Mouse (Mus musculus): ENCODE results near the gene Tmem245. TPM values are rescaled to one million over a fixed set of nuclear protein-coding genes. Genes with fewer than 3 reads are reported as not detected.

The Tmem245 gene
- polyA plus RNA-seq, 3 experiments from 2014 or later, result 4.4 to 8.2 (median 5.9) TPM

DNA sequence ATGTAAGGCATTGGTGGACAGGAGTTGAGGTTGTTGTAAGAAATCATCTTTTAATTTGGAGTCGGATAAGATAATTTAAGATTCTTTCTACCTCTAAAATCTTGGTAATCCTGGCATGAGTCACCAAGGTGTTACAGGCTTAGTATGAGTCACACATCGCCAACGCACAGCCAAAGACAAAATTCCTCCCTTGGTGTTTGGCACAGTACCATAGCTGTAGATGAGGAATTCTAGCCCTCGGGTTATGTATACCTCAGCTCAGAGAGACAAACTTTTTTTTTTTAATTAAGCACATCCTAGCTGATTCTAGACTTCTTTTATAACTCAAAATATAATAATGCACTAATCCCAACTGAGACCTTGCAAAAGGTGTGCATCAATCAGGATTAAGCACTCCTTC lies 83.2 kb downstream of the Tmem245 start:
- no peak for ATAC-seq

DNA sequence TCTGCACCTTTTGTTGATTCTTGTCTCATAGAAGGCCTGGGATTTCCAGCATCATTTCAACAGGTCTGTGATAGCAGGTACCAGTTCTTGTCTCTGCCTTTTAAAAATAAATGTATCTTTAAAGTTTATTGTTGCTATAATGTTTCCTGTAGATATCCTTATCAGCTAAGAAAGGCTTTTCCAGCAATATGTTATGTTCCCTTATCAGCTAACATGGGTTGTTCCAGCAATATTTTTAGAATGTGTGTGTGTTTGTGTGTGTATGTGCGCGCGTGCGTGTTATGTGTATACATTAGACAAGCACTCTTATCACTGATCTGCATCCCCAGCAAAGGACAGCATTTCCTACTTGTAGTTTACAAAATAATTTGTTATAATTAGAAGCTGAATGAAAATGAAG lies 85.7 kb downstream of the Tmem245 start:
- ATAC-seq, result no peak

DNA sequence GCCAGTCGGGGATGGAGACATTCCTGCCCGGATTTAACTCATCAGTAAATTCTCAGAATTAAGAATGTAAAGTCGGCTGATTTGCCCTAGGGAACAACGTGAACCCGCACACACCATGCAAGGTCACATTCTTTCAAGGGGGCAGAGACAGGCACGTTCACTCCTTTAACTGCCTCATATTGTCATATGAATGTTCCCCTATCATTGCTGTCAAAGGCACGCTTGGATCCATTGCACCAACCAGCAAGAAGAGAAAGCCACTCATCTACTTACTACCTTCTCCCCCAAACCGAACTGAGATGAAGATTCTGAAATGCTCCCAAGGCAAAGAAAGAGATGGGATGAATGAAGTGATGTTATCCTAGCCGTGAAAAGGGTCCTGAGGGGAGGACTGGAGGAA lies 88.5 kb downstream of the Tmem245 start:
- ATAC-seq, result no peak

DNA sequence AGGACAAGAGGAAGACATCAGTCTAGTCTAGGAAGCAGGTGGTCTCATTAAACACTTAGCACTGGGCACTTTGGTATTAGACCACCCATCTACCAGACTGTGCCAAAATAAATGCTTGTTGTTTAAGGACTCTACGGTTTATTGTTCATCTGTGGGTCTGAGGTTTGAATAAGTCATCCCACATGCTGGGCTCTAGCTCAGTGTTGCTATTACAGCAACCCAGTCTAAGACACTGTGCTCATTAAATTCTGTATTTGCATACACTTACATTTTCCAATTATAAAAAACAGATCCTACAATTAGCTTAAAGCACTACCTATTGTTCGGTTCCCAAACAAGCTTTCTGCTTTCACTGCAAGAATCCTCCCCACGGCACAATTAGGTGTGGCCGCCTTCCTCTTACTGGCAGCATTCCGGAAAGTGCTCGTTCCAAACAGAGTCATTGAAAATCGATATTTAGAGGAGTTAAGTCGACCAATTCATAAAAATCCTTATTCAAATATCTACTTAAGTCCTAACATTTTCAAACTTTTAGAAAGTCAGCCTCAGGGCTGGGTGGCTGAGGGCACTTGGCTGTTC lies 90.8 kb downstream of the Tmem245 start:
- ATAC-seq, result no peak

DNA sequence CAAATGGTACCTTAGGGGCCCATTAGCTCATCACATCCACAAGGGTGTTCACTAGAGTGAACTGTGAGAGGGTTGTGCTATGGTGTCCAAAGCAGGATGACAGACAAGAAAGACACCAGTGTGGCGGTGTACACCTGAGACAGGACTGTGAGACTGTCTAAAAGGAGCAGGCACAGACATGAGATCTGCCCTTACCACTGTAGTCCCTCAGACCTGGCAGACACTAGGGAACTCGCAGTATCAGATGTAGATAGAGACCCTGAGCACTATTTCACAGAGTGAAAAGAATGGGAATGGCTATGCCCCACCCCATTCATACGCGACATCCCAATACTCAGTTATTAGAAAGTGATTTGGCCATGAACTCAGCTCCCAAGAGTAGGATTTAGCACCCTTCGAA lies 91.3 kb downstream of the Tmem245 start:
- no peak for ATAC-seq

DNA sequence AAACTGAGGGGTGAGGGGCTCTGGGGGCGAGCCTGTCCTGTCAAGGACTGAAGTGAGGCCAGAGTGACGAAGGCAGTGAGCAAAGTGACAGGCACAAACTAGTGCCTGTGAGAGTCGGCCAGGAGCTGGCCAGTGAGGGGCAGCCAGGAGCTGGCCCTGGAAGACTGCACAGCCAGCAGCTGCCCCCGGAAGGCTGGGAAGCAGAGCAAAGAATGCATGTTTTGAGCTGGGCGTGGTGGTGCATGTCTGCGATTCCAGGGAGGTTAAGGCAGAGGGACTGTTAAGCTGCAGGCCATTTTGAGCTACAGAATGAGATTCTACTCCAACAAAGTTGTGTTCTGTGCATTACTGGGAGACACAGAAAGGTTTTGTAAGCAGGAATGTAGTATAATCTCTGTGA lies 96.5 kb downstream of the Tmem245 start:
- ATAC-seq, result no peak

DNA sequence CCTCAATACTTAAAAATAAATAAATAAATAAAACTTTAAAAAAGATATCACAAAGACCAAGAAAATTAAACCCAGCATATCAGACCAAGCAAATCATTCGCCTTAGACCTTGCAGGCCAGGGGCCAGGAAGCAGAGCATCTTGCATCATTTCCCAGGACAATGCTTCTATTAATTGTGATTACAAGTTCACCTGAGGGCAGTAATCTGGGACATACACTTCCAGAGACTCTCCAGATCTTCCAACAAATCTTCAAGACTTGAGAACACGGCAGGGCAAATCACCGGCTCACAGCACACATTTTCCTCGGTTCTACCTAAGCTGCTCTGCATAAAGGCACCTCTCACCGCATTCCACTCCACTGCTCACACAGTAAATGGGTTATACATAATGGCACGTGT lies 99.2 kb downstream of the Tmem245 start:
- ATAC-seq, result no peak

DNA sequence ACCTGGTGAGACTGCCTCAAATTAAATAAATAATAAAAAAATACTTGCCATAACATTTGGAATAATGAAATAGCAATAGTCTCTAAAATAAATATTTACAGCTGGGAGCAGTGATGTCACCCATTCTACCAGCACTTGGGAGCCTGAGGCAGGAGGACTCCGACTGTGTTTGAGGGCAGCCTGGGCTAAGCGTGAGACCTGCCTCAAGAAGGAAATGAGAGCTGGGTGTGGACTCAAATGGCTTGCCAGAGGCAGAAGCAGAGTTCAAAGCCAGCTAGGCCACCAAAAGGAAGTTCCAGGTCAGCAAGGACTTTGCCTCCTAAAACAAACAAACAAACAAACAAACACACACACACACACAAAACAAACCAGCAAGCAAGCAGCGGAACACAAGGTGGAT lies 99.8 kb downstream of the Tmem245 start:
- ATAC-seq, result no peak

DNA sequence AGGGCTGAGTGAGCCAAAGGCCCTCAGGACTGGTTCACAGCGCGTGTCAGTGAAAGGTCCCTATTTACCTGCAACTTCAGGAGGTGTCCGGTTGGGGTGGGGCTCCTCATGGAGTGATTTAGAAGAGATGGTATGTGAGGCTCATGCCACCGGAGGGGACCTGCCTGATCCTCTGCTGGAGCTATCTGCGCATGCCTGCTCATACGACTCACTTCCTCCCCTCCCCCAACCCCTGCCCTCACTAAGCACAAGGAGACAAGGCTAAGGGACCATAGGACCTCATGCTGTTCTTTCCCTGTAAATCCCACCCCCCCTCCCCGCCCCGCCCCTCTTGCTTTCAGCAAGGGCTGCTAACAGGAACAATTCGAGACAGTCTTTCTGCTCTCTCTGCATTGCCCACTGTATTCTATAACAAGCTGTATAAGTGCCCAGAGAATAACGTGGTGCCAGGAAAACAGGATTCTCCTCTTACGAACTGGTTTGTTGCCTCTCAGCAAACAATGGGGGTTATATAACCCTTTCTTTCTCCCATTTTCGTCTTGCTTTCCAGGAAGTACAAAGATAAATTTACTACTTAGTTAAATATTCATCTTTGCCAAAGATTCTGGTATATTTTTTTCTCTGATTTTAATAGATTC lies 101.2 kb downstream of the Tmem245 start:
- no peak for ATAC-seq

DNA sequence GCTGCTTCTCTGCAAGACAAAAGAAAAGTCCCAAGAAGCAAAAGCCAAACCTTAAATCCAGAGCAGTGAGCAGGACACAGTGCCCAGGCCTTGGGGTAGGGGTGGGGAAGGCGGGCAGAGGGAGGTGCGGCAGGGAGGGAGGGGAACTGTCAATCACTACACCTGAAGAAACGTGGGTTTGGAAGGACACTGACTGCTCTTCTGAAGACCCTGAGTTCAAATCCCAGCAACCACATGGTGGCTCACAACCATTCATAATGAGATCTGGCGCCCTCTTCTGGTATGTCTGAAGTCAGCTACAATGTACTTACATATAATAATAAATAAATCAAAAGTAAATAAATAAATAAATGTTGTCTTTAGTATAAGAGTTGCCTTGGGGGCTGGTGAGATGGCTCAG lies 102.3 kb downstream of the Tmem245 start:
- no peak for ATAC-seq

DNA sequence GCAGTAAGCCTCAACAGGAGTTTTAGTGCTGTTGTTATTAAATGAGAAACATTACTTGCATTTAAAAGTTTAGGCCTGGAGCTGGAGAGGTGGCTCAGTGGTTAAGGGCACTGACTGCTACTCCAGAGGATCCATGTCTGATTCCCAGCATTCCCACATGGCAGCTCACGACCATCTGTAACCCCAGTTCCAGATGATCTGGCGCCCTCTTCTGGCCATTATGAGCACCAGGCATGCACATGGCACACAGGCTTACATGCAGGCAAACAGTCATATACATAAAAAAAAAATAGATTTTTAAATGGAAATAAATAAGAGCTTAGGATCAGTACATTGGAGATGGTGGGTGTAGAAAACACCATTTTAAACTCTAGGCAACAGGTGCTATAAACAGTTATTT lies 103.3 kb downstream of the Tmem245 start:
- ATAC-seq, result no peak

DNA sequence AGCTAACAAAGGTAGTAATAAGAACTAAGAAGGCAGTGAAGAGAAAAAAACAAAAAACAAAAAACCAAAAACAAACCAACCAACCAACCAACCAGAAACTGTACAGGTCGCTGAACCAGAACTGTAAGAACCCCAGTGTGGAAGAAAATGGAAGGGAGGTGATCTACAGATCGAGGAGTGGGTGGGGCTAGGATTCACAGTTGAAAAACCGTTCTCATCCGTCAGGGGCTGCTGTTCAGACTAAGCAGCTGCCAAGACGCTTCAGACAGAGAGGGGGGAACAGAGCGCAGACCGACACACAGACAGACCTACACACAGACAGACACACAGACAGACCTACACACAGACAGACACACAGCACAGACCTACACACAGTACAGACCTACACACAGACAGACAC lies 104.7 kb downstream of the Tmem245 start:
- no peak for ATAC-seq

DNA sequence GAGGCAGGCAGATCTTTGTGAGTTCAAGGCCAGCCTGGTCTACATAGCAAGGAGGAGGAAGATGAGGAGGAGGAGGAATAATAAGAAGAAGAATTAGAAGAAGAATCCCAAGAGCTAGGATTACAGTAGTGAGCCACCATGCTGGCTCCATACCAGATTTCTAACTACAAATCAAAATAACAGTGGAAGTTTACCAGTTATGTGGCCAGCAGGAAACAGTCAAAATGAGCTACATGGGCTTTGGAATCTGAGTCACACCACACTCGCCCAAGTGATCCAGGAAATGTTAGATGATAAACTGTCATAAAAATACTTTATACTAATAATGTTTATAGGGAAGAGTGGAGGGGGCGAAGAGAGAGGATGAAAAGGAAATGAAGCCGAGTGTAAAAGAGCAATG lies 106.9 kb downstream of the Tmem245 start:
- ATAC-seq, result no peak

DNA sequence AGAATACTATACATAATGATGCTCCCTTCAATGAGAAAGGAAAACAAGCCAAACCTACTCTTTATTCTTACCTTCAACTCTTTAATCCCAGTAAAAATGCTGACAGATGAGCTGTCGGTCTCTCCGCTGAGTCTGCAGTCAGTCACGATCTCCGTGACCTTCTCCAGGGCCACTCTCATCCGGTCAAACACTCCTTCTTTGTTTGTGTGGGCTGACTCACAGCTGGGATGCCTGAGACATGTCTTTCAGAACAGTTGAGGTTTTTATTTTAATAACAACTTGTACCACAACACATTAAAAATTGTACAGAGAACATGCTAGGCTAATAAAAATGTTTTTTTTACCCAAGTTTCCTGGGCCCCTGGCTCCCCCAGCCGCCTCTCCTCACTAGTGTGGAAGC lies 109.6 kb downstream of the Tmem245 start:
- ATAC-seq, result no peak

DNA sequence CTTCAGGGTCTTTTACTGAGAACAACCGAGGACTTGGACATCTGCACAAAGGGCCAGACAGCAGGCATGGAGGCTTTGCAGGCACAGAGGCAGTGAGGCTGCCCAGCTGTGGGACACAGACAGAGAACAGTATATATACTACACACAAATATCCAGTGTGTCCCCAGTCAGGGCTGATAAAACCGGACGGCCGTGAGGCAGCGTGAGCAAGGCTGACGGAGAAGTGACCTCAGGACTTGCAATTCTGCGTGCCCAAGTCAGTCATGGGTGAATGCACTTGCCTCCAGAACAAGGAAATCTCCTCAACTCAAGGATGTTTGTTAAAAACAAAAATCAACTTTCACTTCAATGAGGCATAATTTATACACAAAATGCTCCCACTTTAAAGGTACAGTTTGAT lies 115.2 kb downstream of the Tmem245 start:
- no peak for ATAC-seq

DNA sequence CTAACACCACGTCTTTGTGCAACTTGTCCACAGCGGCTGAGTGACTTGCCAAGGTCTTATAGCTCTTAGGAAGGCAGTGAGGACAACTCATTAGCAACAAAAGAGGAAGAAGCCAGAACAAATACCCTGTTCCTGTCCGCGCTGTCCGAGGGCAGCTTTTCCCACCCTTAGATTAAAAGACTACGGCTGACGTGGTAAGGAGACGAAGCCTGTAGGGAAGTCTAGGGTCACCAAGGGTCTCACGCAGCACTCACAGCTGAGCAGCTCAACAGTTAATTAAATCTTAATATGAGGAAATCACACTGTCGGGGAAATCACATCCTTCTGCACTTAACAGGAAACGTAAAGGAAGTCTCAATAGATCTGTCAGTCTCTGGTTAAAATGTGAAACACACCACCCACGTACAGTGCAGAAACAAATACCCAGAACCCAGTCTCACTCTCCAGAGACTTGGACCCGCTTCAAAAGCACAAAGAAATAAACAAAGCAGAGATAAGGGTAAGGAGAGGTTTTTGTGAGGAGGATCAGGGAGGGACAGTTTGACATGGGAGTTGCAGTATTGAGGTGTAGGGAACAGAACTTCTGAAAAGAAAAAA lies 116.1 kb downstream of the Tmem245 start:
- ATAC-seq, result peak; percentile 70

DNA sequence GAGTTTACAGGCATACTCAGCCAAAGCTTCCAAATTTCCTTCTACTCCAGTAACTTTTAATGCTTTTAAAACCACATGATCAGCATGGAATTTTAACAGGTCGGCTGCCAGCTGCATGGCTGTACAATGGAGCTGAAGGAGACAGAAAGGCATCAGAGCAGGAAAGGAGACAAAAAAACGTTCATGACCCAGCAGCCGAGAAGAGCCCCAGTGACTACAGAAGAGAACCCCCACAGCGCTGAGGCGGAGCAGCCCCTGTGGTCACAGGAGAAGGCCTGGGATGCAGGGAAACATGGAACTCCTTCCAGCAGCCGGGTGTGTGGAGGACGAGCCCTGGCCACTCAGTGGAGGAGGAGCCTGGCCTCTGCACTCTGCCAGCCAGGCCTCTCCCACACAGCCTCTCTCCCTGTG lies 117.7 kb downstream of the Tmem245 start:
- ATAC-seq, result no peak

DNA sequence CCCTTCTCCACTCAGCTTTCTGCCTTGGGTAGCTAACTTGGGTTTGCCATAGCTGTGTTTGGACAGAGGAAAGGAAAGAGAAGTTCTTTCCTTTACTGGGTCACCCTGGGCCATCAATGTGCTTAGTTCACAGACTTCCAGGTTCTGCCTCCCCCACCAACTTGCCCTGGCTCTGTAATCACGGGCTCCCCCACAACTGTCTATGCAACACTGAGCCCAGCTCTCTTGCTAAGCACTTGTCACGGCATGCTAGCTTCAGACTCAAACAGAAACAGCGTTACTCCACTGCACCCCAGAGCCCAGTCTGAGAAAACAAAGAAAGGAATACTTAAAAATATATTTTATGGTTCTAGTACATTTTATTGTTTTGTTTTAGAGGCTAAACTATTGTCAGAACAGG lies 118.3 kb downstream of the Tmem245 start:
- no peak for ATAC-seq

DNA sequence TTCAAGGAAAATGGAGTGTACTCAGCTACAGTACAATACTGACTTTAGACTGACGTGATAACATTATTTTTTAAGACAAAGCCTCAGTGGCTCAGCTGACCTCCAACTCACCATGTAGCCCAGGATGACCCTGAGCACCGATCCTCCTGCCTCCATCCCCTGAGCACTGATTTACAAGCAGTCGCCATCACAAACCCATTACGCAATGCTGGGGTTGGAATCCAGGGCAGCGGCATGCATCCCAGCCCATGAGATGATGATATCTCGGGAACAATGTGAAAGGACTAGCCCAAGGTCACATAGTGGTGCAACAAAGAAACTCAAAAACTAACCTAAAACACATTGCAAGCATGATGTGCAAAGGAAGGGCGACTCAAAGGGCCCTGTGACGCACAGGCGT lies 123.0 kb downstream of the Tmem245 start:
- no peak for ATAC-seq

DNA sequence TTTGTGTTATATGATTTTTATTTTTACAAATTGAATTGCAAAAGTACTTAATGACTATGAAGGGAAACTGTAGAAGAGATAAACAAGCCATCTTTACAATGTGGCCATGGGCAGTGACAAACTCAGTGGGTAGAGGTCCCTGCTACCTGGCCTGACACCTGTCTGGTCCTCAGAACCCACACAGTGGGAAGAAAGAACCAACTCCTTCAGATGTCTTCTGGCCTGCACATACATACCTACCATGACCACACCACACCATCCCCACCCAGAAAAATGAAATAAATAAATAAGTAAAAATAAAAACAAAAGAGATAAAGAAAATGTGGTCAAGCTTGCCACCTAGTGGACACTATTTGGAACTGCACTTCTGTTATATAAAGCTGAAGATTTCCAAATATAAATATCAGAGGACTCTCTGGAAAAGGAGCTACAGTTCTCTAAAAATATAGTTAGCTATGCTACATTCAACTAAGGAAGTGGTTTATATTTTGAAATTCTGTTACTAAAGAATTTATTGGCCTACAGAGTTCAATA lies 127.2 kb downstream of the Tmem245 start:
- ATAC-seq, result peak; percentile 43

All from inflammation-experienced regulatory T-cells, adult 6 months (primary cell).